Mouse (Mus musculus): Measurements from ENCODE around the gene Plxnc1. TPM values are rescaled to one million over a fixed set of nuclear protein-coding genes. Genes with fewer than 3 reads are reported as not detected.

Plxnc1 gene
- total and polyA plus RNA-seq, 2 experiments from 2014 or later: 11.5 to 70.2 TPM

GRCm38 (mm10) chr10:94809946-94810472 lies 134.6 kb downstream of the Plxnc1 start:
- H3K36me3 ChIP-seq (ENCODE audit: insufficient read depth): 0 out of 2 replicates have a peak, but pooled peaks cover 3% of the 10 kb centered on the region
- peaks cover 15% of the 10 kb centered on the region; the same call in 1 of the 2 replicates for H3K4me1 ChIP-seq (ENCODE audit: insufficient read depth)
- no peak overlapping the region for H3K4me2 ChIP-seq (ENCODE audit: low read depth)
- no peak for ATAC-seq
- H3K9ac ChIP-seq: no peak overlapping the region
- DNase-seq: no peak
- H3K4me3 ChIP-seq (ENCODE audit: low read depth, low read length): no peak overlapping the region
- WGBS: 79% methylated on average over 7 of the region's 7 CpGs
- H3K27me3 ChIP-seq (ENCODE audit: insufficient read depth, low read length): no peaks in the 10 kb centered on the region
- no peak for TF ChIP-seq CTCF (IDR thresholded peaks at IDR 0.05; ENCODE audit: low read depth)
- H3K27ac ChIP-seq (ENCODE audit: low read depth, low read length): no peak overlapping the region
- no peaks in the 10 kb centered on the region for H3K9me3 ChIP-seq (ENCODE audit: low read length)

- 0 out of 2 replicates have a peak, but pooled peaks cover 9% of the 10 kb centered on the region for H3K4me1 ChIP-seq (ENCODE audit: insufficient read depth)
- WGBS: 89% methylated on average over 6 of the region's 6 CpGs
- DNase-seq (no peak), ATAC-seq (no peak)
- TF ChIP-seq CTCF (IDR thresholded peaks at IDR 0.05; ENCODE audit: low read depth): no peak
- no peak overlapping the region for H3K27ac ChIP-seq (ENCODE audit: low read depth, low read length)
- 0 out of 2 replicates have a peak, but pooled peaks cover 3% of the 10 kb centered on the region for H3K36me3 ChIP-seq (ENCODE audit: insufficient read depth)
- H3K9me3 ChIP-seq (ENCODE audit: low read length): no peaks in the 10 kb centered on the region
- H3K4me3 ChIP-seq (ENCODE audit: low read depth, low read length): no peak overlapping the region
- H3K27me3 ChIP-seq (ENCODE audit: insufficient read depth, low read length): no peaks in the 10 kb centered on the region
- H3K4me2 ChIP-seq (ENCODE audit: low read depth): no peak overlapping the region
- no peak overlapping the region for H3K9ac ChIP-seq
These were observed 136.4 kb downstream of the Plxnc1 start for GRCm38 (mm10) chr10:94808275-94808674.

GRCm38 (mm10) chr10:94807323-94807722 lies 137.3 kb downstream of the Plxnc1 start:
- peak; percentile 53 for TF ChIP-seq CTCF (IDR thresholded peaks at IDR 0.05; ENCODE audit: low read depth)
- WGBS: 71% methylated on average over 7 of the region's 7 CpGs

GRCm38 (mm10) chr10:94804909-94805220 lies 139.8 kb downstream of the Plxnc1 start:
- no peaks in the 10 kb centered on the region for H3K27me3 ChIP-seq (ENCODE audit: insufficient read depth, low read length)
- H3K4me3 ChIP-seq (ENCODE audit: low read depth, low read length): no peak overlapping the region
- no peak overlapping the region for H3K9ac ChIP-seq
- no peak for ATAC-seq
- TF ChIP-seq CTCF (IDR thresholded peaks at IDR 0.05; ENCODE audit: low read depth): no peak
- WGBS: 86% methylated on average over 1 of the region's 1 CpGs
- no peaks in the 10 kb centered on the region for H3K9me3 ChIP-seq (ENCODE audit: low read length)
- H3K4me1 ChIP-seq (ENCODE audit: insufficient read depth): no peaks in the 10 kb centered on the region
- no peak for DNase-seq
- H3K4me2 ChIP-seq (ENCODE audit: low read depth): no peak overlapping the region
- H3K36me3 ChIP-seq (ENCODE audit: insufficient read depth): 0 out of 2 replicates have a peak, but pooled peaks cover 3% of the 10 kb centered on the region
- H3K27ac ChIP-seq (ENCODE audit: low read depth, low read length): no peak overlapping the region

More at GRCm38 (mm10) chr10:94807323-94807722, 137.3 kb downstream of the Plxnc1 start:
- H3K4me2 ChIP-seq (ENCODE audit: low read depth): no peak overlapping the region
- no peak overlapping the region for H3K4me3 ChIP-seq (ENCODE audit: low read depth, low read length)
- H3K27me3 ChIP-seq (ENCODE audit: insufficient read depth, low read length): no peaks in the 10 kb centered on the region
- H3K4me1 ChIP-seq (ENCODE audit: insufficient read depth): 0 out of 2 replicates have a peak, but pooled peaks cover 5% of the 10 kb centered on the region
- DNase-seq (no peak), ATAC-seq (peak; percentile 26)
- H3K36me3 ChIP-seq (ENCODE audit: insufficient read depth): 0 out of 2 replicates have a peak, but pooled peaks cover 3% of the 10 kb centered on the region
- H3K9ac ChIP-seq: no peak overlapping the region
- H3K27ac ChIP-seq (ENCODE audit: low read depth, low read length): no peak overlapping the region
- H3K9me3 ChIP-seq (ENCODE audit: low read length): no peaks in the 10 kb centered on the region

- Histone ChIP-seq H3K27ac (ENCODE audit: low read depth, low read length) (no peak overlapping the region), H3K27me3 (ENCODE audit: insufficient read depth, low read length) (no peaks in the 10 kb centered on the region), H3K9ac (no peak overlapping the region), H3K36me3 (ENCODE audit: insufficient read depth) (0 out of 2 replicates have a peak, but pooled peaks cover 3% of the 10 kb centered on the region), H3K4me3 (ENCODE audit: low read depth, low read length) (no peak overlapping the region), H3K4me1 (ENCODE audit: insufficient read depth) (no peaks in the 10 kb centered on the region), H3K4me2 (ENCODE audit: low read depth) (no peak overlapping the region), H3K9me3 (ENCODE audit: low read length) (no peaks in the 10 kb centered on the region)
- ATAC-seq (peak; percentile 36; the same call in 1 of the 2 replicates), DNase-seq (peak; percentile 58)
- 50% methylated on average over 10 of the region's 10 CpGs for WGBS
- no peak for TF ChIP-seq CTCF (IDR thresholded peaks at IDR 0.05; ENCODE audit: low read depth)
These were observed 140.4 kb downstream of the Plxnc1 start for GRCm38 (mm10) chr10:94804029-94804908.

GRCm38 (mm10) chr10:94800677-94801354 lies 143.8 kb downstream of the Plxnc1 start:
- Histone ChIP-seq H3K27me3 (ENCODE audit: insufficient read depth, low read length) (no peaks in the 10 kb centered on the region), H3K9ac (no peak overlapping the region), H3K27ac (ENCODE audit: low read depth, low read length) (no peak overlapping the region), H3K36me3 (ENCODE audit: insufficient read depth) (peaks cover 16% of the 10 kb centered on the region), H3K4me3 (ENCODE audit: low read depth, low read length) (no peak overlapping the region), H3K9me3 (ENCODE audit: low read length) (no peaks in the 10 kb centered on the region), H3K4me1 (ENCODE audit: insufficient read depth) (no peaks in the 10 kb centered on the region), H3K4me2 (ENCODE audit: low read depth) (no peak overlapping the region)
- DNase-seq (no peak), ATAC-seq (no peak)
- 84% methylated on average over 7 of the region's 7 CpGs for WGBS
- TF ChIP-seq CTCF (IDR thresholded peaks at IDR 0.05; ENCODE audit: low read depth): no peak

All from forebrain, postnatal 0 days (tissue).